Comparison of ENCODE assay signal across 18 mouse cellular contexts in genomic region chr2:61398633-61399032, GRCm38 (mm10).
A peak's percentile ranks its signal among the peaks of the same experiment; 100 is the strongest.
DNase-seq lines count a peak whose midpoint lies in the region; ATAC-seq lines count a peak whose summit lies in the region.
"Had no signal": no experiment of that assay in that cellular context is flagged by ENCODE, and none has a peak within 500 bp of the region (broad histone marks: within the 10 kb centered on the region; RNA-seq: fewer than 3 reads in every experiment).

No protein-coding gene starts in this region.

- peak; percentile 46 for DNase-seq in embryonic facial prominence, embryonic 14.5 days (ENCODE audit: low spot score)
- no peak for DNase-seq in embryonic facial prominence, embryonic 10.5 days (ENCODE audit: low spot score)
- DNase-seq in hindbrain, embryonic 10.5 days (ENCODE audit: low spot score), result no peak
- DNase-seq in MN1 (ENCODE audit: low spot score), result peak; percentile 38
- DNase-seq in urinary bladder, postnatal 4 days (ENCODE audit: low spot score in 2 of 2), result no peak
- DNase-seq in gastrocnemius, postnatal 25 days, result no peak
- DNase-seq: adrenal gland, postnatal 25 days; cerebellum, adult 9-11 months; embryo, embryonic 11 days; kidney, adult 8-10 months; left cerebral cortex, postnatal 4 days; liver, embryonic 13.5 days; right cerebral cortex, adult 18-20 months; thymus, adult 2 months had no signal

- peaks cover 16% of the 10 kb centered on the region for H3K4me1 ChIP-seq in embryonic facial prominence, embryonic 14.5 days (ENCODE audit: control insufficient read depth, insufficient read depth, low read length)
- peaks cover 24% of the 10 kb centered on the region for H3K4me1 ChIP-seq in embryonic facial prominence, embryonic 10.5 days
- H3K4me1 ChIP-seq in hindbrain, embryonic 12.5 days, result peaks cover 10% of the 10 kb centered on the region; the same call in 1 of the 2 replicates
- peaks cover 22% of the 10 kb centered on the region for H3K4me1 ChIP-seq in hindbrain, embryonic 10.5 days (replicated peaks)
- H3K4me1 ChIP-seq in hindbrain, embryonic 16.5 days (ENCODE audit: control insufficient read depth, insufficient read depth, low read depth, low read length), result peaks cover 3% of the 10 kb centered on the region; the same call in 1 of the 2 replicates

- no peak overlapping the region for H3K27ac ChIP-seq in embryonic facial prominence, embryonic 14.5 days (replicated peaks; ENCODE audit: low read depth, low read length)
- no peak overlapping the region for H3K27ac ChIP-seq in embryonic facial prominence, embryonic 10.5 days (replicated peaks)
- H3K27ac ChIP-seq in hindbrain, embryonic 12.5 days, result peak overlapping the region; percentile 23; the same call in 1 of the 2 replicates
- H3K27ac ChIP-seq in hindbrain, embryonic 10.5 days, result no peak overlapping the region
- H3K27ac ChIP-seq in hindbrain, embryonic 16.5 days (ENCODE audit: low read depth, low read length), result no peak overlapping the region
- H3K27ac ChIP-seq: liver, embryonic 13.5 days; midbrain, embryonic 10.5 days had no signal

- no peaks in the 10 kb centered on the region for H3K9me3 ChIP-seq in embryonic facial prominence, embryonic 14.5 days (ENCODE audit: control insufficient read depth, low read length)
- no peaks in the 10 kb centered on the region for H3K9me3 ChIP-seq in embryonic facial prominence, embryonic 10.5 days
- no peaks in the 10 kb centered on the region for H3K9me3 ChIP-seq in hindbrain, embryonic 12.5 days (replicated peaks)
- H3K9me3 ChIP-seq in hindbrain, embryonic 10.5 days, result no peaks in the 10 kb centered on the region
- no peaks in the 10 kb centered on the region for H3K9me3 ChIP-seq in hindbrain, embryonic 16.5 days (ENCODE audit: control insufficient read depth, low read length)
- H3K9me3 ChIP-seq: liver, embryonic 13.5 days; midbrain, embryonic 10.5 days had no signal

- H3K4me3 ChIP-seq in embryonic facial prominence, embryonic 14.5 days (ENCODE audit: low read depth, low read length), result no peak overlapping the region
- no peak overlapping the region for H3K4me3 ChIP-seq in embryonic facial prominence, embryonic 10.5 days
- no peak overlapping the region for H3K4me3 ChIP-seq in hindbrain, embryonic 12.5 days
- H3K4me3 ChIP-seq in hindbrain, embryonic 10.5 days, result no peak overlapping the region
- H3K4me3 ChIP-seq in hindbrain, embryonic 16.5 days (ENCODE audit: low read length), result no peak overlapping the region
- H3K4me3 ChIP-seq: liver, embryonic 13.5 days; midbrain, embryonic 10.5 days had no signal

- ATAC-seq in embryonic facial prominence, embryonic 14.5 days (ENCODE audit: low read depth), result no peak
- ATAC-seq in hindbrain, embryonic 12.5 days (ENCODE audit: low FRiP score), result no peak
- ATAC-seq in hindbrain, embryonic 16.5 days, result no peak

- H3K27me3 ChIP-seq in embryonic facial prominence, embryonic 14.5 days (replicated peaks; ENCODE audit: control insufficient read depth, insufficient read depth, low read length), result no peaks in the 10 kb centered on the region
- H3K27me3 ChIP-seq in embryonic facial prominence, embryonic 10.5 days (replicated peaks; ENCODE audit: low read depth, poor library complexity, severe bottlenecking), result no peaks in the 10 kb centered on the region
- no peaks in the 10 kb centered on the region for H3K27me3 ChIP-seq in hindbrain, embryonic 12.5 days
- H3K27me3 ChIP-seq in hindbrain, embryonic 10.5 days (ENCODE audit: insufficient read depth, poor library complexity, severe bottlenecking), result 0 out of 2 replicates have a peak, but pooled peaks cover 3% of the 10 kb centered on the region
- no peaks in the 10 kb centered on the region for H3K27me3 ChIP-seq in hindbrain, embryonic 16.5 days (replicated peaks; ENCODE audit: control insufficient read depth, insufficient read depth, low read length)
- H3K27me3 ChIP-seq: CH12.LX; liver, embryonic 13.5 days had no signal

- H3K4me2 ChIP-seq in embryonic facial prominence, embryonic 14.5 days (ENCODE audit: low read depth, low read length), result no peak overlapping the region
- no peak overlapping the region for H3K4me2 ChIP-seq in hindbrain, embryonic 12.5 days (replicated peaks)
- peak overlapping the region; percentile 35 for H3K4me2 ChIP-seq in hindbrain, embryonic 16.5 days (ENCODE audit: low read length)
- H3K4me2 ChIP-seq: liver, embryonic 13.5 days had no signal

- H3K9ac ChIP-seq in embryonic facial prominence, embryonic 14.5 days (ENCODE audit: low read depth, low read length), result no peak overlapping the region; the same call in 1 of the 2 replicates
- no peak overlapping the region for H3K9ac ChIP-seq in hindbrain, embryonic 12.5 days
- H3K9ac ChIP-seq in hindbrain, embryonic 16.5 days (ENCODE audit: low read depth, low read length), result no peak overlapping the region
- H3K9ac ChIP-seq: liver, embryonic 13.5 days had no signal

- no peaks in the 10 kb centered on the region for H3K36me3 ChIP-seq in embryonic facial prominence, embryonic 14.5 days (ENCODE audit: control insufficient read depth, insufficient read depth, low read length)
- H3K36me3 ChIP-seq in embryonic facial prominence, embryonic 10.5 days (replicated peaks), result no peaks in the 10 kb centered on the region
- no peaks in the 10 kb centered on the region for H3K36me3 ChIP-seq in hindbrain, embryonic 12.5 days
- H3K36me3 ChIP-seq in hindbrain, embryonic 10.5 days, result no peaks in the 10 kb centered on the region
- H3K36me3 ChIP-seq in hindbrain, embryonic 16.5 days (ENCODE audit: control insufficient read depth, insufficient read depth, low read length), result no peaks in the 10 kb centered on the region
- H3K36me3 ChIP-seq: liver, embryonic 13.5 days; midbrain, embryonic 10.5 days had no signal

- WGBS in embryonic facial prominence, embryonic 14.5 days, result 66% methylated on average over 9 of the region's 9 CpGs
- 89% methylated on average over 9 of the region's 9 CpGs for WGBS in embryonic facial prominence, embryonic 10.5 days
- WGBS in hindbrain, embryonic 12.5 days, result 68% methylated on average over 9 of the region's 9 CpGs
- 89% methylated on average over 9 of the region's 9 CpGs for WGBS in hindbrain, embryonic 10.5 days
- WGBS in hindbrain, embryonic 16.5 days, result 53% methylated on average over 9 of the region's 9 CpGs

Comparison
In these comparisons a context has a peak if more than half of its experiments do, and no peak if none do; other contexts are left out.
1. DNase-seq: peak in embryonic facial prominence, embryonic 14.5 days (single experiment) and MN1 (single experiment); none in embryonic facial prominence, embryonic 10.5 days (single experiment), hindbrain, embryonic 10.5 days (single experiment), urinary bladder, postnatal 4 days (0 of 2) and gastrocnemius, postnatal 25 days (single experiment).